Mouse (Mus musculus) thymus, postnatal 36 days (tissue): ENCODE results near the gene Tuft1.
A peak's percentile ranks its signal among the peaks of the same experiment; 100 is the strongest.
"Not testable (repeated sequence)": the region's sequence is repeated elsewhere in the genome, so short reads cannot be mapped to it uniquely, and the experiment has no call there.

ENCODE experiments used
- DNase-seq, 2 experiments: peaks; one replicate each; pipeline ENCODE4 v3.0.0; 2022; ENCODE audit warnings: mixed read lengths in 2 of 2

Gene Tuft1

DNA sequence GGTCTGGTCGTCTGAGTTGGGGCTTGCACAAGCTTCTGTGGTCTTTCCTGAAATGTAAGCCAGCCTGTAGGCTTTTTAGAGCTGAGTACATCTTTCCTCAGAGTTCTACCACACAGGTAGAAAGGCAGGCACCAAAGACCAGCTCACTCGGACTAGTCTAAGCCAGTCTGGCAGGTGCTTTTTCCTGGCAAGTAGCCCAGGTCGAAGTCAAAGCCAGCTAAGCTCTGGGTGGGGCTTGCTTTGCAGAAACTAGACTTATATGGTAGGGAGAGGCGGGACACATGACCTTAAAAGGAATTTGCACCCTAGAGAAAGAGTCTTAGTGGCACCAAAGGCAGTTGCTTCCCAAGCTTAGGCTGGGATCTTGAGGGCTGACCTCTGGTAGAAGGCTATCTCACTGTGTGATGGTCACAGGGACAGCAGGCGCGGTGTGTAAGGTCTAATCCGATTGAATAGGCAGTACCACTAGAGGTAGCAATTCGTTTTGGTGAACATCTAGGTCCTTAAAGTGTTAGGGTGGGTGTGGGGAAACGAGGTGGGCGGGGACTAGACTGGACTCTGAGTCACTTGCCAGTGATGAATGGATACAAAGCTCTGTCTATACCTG, 573 bp upstream of the Tuft1 start:
- not testable (repeated sequence) for DNase-seq

DNA sequence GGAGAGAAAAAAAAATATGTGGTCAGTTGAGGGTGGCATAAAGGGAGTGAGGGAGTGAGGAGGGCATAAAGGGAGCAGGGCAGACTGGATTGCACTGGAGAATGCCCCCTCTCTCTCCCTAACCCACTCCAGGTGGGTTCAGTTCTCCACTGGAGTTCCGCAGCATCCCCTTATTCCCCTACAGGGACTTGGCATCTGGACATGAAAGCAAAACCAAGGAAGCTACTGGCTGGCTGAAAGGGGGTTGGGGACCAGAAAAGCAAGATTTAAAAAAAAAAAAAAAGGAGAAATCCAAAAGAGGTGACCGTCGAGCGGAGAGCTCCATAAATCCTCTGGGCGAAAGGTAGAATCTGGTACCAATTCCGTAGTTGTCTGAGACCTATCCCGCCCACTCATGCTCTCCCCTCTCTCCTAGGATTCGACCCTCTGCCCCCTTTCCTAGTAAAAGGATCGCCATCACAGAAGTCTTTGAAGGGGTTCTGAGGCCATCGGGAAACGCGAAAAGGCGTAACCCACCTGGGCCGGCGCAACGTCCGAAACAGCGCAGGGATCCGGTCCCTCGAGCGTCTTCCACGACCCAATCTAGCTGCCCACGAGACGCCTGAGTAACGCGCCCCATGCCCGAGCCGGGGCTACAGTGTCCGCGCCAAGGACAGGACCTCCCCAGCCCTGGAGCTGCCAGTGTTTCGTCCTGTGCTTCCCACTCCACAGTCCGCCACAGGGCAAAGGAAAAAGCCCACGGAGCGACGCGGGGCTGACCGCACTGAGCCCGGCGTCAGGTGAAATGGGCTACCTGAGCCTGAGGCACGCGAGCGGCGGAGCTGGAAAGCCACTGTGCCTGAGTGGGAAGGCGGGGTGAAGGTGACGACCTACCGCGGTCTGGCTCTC, 576 bp downstream of the Tuft1 start:
- not testable (repeated sequence) for DNase-seq

DNA sequence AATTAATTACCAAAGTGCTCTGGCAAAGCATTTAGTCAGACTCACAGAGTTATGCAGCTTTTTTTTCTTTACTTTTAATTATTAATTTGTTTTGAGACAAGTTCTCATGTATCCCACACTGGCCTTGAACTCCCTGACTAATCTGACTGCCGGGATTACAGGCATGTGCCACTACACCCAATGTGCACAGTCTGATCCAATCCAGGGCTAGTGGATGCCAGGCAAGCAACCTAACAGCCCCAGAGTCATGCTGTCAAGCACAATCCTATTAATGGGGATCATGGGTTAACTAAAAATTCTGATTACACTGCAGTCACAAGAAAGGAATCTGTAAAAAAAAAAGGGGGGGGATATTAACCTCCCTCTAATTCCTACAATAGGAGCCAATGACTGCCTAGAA, 4.7 kb downstream of the Tuft1 start:
- DNase-seq: not testable (repeated sequence)

DNA sequence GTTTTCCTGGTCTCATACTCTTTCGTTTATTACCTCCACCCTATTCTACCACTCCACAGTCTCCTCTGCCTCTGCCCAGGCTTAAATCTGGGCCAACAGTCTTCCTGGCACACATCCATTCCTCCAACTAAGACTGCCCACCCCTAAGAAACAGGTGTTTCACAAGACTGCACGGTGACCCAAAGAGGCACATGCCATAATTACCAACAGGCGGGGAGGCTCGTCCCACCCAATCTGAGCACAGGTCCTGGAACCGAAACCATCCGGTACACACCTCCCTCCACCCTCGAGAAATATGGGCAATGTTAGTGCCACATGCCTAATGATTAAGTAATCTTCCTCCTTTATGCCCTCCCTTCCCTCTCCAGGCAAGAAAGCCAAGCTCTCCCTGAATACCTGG, 8.3 kb downstream of the Tuft1 start:
- no peak for DNase-seq

DNA sequence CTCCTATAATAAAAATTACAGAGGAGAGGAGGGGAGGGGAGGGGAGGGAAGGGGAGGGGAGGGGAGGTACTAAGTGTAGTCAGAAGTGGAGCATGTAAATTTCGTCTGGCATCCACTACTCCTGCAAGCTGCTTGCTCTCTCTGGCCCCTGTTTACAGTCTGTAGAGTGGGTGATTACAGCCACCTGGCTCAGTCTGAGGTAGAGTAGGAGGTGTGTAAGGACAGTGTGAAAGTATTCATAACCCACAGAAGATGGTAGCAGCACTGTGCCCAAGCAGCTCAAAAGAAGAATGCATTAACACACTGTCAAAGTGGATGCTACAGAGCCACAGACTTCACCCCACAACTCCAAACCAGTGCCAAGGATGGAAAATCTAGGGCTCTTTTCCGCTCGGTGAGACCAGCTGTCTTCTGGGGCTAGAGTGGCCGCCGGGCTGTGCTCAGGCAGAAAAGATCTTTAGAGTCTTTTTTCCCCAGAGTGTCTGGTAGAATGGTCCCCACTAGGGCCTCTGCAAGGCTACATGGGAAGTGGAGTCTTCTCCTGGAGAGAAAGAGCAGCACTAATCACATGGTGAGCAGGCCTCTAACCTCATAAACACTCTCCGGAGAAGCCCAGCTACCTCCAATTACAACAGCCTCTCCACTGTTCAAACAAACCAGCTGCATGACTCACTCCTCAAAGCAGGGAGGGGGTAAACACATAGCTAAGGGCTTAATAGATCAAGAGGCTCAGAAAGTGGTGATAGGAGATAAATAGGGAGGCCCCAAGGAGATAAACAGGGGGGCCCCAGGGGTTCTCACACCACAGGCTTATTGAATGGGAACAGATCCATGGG, 9.7 kb downstream of the Tuft1 start:
- no peak for DNase-seq

DNA sequence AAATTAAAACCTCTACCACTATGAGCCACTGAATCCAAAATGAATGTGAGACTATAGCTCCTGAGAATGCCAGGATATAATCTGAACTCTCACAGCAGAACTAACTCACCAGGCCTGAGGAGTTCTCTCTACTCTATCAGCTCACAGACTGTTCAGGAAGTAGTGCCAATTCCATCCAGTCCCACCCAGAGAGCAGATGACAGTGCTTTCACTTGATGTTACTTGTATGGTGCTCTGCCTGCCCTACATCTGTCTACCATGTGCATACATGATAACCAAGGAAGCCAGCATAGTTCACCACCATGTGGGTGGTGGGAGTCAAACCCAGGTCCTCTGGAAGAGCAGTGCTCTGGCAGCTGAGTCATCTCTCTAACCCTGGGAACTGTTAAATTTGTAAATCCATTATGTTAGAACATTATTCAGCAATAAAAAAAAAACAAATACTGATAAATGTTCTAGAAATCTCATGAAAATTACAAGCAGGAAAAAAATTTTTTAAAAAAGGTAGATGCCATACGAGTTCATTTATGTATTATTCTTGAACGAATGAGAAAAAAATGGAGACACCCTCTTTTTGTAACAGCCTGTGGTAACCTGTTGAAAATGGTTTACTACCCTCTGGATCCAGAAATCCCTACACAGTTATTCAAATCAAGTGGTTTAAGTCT, 16.0 kb downstream of the Tuft1 start, which contains the start of gene Gm10972:
Gene Gm10972, plus strand, starts transcription at position 618 of the 668 bp plus-strand sequence.
- not testable (repeated sequence) for DNase-seq

DNA sequence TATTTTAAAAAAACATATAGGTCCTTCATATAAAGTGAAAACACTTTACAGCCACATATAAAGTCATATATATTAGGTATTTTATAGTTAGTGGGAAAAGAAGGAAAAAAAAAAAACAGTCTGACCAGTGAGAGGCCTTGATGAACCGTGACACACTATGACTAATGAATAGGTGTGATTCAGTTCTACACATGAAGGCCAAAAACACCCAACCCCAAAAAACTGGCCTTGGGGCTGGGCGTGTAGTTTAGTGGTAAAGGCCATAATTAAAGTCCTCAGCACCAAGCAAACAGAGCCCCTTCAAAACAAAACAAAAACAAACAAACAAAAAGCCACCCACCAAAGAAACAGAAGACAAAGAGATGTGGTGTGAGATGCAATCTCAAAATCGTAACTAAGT, 28.8 kb downstream of the Tuft1 start:
- no peak for DNase-seq

DNA sequence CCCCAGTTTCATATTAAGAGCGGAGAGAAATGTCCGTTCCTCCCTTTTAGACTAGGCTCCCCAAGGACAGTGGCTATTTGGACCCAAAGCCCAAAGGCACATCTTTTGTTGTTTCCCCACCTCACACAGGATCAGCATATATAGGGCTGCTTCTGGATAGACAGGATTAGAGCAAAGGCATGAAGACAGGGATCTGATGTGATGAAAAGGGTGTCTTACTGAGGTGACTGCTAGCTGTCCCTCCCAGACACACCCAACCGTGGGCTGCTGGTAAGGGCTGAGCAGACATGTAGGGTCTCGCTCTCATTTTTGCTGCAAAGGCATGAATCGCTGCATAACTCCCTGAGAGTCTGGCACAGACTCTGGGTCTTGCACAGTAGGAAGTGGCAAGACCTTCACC, 30.0 kb downstream of the Tuft1 start:
- DNase-seq: no peak

DNA sequence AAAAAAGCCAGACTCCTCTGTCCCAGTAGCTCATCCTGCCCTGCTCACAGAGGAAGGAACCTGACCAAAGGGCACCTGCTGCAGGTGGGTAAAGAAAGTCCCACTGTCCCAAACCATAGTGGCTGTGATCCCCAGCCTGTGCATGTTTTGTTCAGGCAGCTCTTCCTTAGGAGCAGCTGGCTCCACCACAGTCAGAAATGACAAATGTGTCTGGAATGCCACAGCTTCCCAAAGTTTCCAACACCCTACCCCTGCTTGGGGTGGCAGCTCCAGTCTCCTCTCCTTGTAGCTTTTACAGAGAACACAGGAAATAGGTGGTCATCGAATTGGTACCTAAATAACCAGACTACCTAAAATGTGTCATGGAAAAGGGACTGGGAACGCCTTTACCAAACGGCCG, 34.4 kb downstream of the Tuft1 start:
- DNase-seq: no peak

DNA sequence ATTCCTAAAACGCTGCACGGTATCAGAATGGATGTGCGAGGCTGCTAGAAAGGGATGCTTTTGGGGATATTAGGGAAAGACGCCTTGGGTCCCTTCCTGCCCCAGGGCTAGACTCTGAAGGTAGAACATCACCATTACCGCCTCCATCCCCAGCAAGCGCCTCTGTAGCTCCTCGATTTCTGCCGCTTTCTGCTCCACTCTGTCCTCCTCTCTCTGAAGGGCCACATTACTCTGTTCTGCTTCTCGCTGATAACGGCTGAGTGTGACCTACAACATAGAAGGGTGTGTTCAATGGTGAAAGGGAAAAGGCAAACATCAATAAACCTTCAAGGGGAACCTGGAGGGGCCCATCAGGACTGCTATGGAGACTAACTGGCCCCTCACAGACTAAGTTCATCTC, 36.1 kb downstream of the Tuft1 start:
- DNase-seq: no peak

DNA sequence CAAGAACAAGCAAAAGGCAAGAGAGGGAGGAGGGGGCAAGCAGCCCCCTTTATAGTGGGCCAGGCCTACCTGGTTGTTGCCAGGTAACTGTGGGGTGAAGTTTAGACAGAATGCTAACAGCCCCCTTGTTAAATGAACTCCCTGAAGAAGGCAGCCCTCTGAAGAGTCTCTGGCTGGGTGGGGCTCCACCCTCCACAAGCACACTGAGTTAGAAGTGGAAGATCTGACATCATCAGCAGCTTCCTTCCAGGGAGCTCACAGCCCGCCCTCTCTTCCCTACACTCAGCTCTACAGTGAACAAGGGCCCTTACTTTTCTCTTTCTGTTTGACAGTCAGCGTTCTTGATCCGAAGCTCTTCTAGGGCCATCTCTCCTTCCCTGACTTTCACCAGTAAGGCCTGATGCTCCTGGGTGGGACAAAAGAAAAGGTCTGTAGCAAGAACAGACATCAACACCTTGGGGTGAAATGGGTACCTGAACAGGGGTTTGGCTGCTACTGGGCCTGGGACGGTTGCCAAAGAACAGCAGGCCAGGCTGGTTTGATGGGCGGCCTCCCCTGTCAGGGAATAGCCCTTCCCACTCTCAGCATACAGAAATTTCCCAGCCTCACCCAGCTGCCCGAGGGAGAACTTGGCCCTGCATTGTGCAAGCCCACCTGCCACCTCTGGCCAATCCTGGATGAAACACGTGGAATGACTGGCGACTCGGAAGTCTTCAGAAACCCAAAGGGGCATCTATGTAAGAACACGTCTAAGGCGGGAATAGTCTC, 36.7 kb downstream of the Tuft1 start:
- DNase-seq: no peak

DNA sequence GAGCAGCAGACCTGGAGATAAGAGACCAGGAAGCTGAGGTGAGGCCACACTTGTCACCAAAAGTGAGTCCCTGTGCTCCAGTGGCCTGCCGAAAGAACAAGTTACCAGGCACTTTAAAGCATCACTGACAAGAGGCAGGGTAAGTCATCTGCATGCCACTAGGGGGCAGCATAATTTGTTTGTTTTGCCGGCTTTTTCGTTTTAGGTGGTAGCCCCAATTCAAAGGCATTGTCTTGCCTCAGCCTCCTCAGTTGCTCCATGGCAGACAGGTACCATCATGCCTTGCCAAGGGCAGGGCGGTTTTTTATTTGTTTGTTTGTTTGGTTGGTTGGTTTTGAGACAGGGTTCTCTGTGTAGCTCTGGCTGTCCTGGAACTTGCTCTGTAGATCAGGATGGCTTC, 42.0 kb downstream of the Tuft1 start:
- peak; percentile 31 to 42 for DNase-seq

DNA sequence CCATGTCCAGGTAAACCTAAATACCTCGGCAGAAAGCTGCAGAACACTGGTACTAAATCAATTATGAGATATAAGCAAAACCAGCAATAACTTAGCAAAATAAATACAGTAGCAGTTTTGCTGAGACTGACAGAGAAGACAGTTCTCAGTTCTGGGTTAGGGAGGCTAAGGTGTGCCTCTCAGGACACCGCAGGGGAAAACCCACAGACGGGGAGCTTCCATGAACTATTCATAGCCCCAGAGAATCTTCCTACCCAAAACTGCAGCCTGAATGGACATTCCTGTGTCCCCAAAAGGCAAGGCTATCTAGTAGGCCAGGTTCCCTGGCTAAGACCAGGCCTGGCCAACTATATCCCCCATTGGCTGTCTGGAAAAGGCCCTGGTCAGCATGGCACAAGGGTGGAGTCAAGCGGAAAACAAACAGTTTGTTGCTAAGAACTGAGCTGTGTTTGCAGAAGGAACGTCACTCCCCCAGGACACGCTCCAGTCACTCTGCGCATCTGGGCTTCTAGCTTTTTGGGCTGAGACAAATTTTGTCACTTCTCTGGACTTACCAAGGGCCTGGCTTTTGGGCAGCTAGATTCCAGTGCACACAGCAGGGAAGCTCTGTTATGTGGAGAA, 45.3 kb downstream of the Tuft1 start:
- no peak for DNase-seq

DNA sequence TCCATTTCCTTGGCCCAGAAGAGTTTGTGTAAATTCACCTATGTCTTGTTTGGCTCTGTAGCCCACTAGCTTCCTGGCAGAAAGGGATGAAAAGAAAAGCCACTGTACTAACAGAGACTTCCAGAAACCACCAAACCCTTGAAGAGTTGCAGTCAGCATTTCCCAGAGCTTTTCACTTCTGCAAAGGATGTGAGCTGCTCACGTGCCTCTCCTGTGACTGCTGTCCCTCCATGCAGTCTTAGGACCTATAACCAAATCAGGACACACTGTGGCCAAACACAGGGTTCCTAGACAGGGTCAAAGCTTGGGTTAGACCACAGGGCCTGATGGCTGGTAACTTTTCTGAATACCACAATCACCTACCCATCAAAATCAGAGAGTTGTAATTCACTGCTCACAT, 46.4 kb downstream of the Tuft1 start:
- no peak for DNase-seq

DNA sequence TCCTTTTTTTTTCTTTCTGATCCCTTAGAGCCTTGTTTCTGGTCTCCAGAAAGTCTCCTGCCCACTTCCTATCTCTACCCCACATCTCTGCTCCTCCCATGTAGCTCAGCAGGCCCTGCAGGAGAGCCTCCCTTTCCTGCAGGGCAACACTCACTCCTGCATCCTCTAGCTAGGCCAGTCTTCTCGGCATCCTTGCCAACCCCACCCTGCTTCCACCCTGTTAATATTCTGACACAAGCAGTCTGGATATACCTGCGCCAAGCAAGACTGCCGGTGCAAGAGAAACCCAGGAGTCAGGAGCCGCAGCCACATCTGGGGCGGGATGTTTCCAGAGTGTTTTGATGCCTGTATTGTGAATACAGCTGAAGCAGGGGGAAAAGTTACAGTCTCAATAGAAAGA, 46.8 kb downstream of the Tuft1 start:
- DNase-seq: no peak

DNA sequence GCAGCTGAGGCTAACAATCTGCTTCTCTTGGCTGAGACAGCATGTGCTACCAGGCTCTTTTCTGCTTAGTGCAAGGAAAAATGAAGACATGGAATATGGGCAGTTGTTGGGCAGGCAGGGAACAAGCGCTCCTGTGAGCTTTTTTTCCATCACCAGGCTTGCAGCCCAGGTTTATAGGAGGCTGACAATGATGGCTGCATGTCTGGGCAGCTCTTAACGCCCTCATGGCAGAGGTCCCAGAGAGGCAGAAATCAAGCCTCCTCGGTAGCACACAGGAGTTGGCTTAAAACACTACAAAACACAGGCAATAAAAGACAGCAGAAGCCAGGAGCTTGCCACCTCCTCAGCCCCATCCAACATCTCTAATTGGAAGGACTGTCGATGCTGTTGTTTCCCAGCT, 47.3 kb downstream of the Tuft1 start:
- DNase-seq: no peak

DNA sequence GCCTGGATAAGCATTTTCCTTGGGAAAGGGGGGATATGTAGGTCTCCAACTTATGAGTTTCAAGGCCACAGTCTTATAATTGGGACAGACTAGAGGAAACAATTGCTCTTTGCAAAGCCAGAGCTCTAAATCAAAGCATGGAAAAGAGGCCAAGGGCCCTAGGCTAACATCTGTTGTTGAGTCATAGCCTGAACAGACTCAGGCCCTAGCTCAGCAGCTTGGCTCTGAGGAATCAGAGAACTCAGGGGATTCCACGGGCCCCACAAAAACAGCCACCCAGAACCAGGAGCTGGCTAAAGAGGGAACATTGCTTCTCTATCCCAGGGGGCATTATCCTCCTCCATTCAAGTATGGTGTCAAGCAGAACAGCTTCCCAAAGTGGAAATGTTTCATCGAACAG, 48.1 kb downstream of the Tuft1 start:
- no peak for DNase-seq

DNA sequence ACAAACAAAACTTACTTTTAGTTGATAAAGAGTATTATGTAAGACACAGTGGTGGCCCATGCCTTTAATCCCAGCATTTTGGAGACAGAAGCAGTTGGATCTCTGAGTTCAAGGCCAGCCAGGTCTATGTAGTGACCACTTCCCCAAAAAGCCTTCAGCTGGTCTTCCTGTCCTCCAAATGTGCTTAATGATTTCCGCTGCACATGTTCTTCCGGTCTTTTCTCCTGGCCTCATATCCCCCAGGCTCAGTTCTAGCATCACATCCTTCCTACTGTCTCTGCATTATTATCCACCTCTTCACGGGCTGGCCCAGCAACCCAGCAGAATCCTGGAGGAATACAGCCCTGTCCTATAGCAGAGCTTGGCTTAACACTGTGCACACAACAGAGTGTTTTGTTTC, 49.1 kb downstream of the Tuft1 start:
- no peak for DNase-seq

DNA sequence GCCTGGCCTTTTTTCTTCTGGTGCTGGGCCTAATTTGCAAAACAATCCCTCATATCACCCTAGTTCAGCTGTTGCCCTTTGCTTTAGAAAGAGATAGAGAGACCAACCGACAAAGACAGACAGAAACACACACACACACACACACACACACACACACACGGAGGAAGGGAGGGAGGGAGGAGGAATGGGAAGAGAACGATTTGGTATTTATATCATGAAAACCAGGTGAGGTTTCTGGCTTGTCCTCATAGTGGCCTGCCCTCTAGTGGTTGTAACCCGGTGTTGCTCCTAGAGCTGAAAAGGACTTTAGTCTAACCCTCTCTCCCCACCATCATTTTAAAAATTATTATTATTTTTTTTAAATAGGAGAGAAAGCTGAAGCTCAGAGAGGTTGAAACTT, 56.7 kb downstream of the Tuft1 start:
- peak; percentile 45 to 49 for DNase-seq

DNA sequence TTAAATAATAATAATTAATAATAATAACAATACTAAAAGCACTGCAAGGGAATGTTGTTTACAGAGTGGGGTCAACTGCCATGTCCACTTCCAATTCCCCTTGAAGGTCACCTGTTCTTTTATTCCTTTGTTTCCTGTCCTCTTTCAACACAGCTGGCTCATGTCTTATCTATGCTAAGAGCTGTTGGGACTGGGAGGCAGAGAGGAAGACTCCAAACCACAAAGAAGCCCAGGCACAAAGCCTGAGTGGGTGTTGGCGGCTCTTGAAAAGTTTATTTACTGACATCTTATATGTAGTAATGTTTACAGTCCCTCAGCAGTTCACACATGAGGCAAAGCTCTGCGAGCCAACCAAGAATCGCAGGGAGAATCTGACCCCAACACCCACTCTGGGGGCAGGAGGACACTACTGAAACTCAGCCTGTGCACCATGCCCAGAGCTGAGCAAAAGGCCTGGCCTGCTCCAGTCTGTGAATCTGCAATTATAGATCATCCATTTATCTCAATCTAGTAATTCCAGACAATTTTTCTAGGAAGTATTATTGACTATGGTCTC, 61.4 kb downstream of the Tuft1 start:
- DNase-seq: no peak

DNA sequence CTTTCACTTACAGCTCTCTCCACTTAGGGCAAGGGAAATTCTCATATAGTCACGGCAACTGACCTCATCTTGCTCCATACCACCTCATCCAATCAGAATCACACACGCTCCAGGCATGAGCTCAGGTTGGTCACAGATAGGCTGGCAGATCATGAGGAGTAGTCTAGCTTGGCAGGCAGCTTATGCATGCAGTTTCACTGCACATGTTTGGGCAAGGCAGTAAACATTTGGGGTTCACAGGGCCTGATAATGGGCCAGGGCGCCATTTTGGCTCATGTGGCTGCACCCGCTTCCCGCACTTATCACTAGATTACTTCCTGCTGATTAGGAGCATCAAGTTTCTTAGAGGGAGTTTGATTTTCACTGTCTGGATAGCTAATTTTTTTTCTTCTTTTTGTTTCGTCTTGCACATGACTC, 62.8 kb downstream of the Tuft1 start:
- no peak for DNase-seq
